Mouse (Mus musculus) heart, adult 2 months (tissue): ENCODE data around the gene Morc3.

Source experiments
- CTCF ChIP-seq: fragments of 200-600 bp; IDR thresholded peaks from 2 replicates; pipeline ENCODE4 v1.8.1; 2022; ENCODE audit warnings: antibody characterized with exemption, mild to moderate bottlenecking, moderate library complexity
- POLR2A ChIP-seq: fragments of 200-500 bp; IDR thresholded peaks from 2 replicates; pipeline ENCODE4 v1.6.1; 2011; ENCODE audit warnings: mild to moderate bottlenecking, low read depth, low read length, control low read depth; ENCODE audit not compliant: insufficient read depth

GRCm38 (mm10) chr16:93903027-93903426 is 71.1 kb downstream of the Morc3 start:
- TF ChIP-seq CTCF (0 out of 2 replicates have a peak, but pooled peaks have one; percentile 3), POLR2A (no peak)
